Mouse (Mus musculus): ENCODE results near the gene Arvcf. TPM values are rescaled to one million over a fixed set of nuclear protein-coding genes. Genes with fewer than 3 reads are reported as not detected.
A peak's percentile ranks its signal among the peaks of the same experiment; 100 is the strongest.

The Arvcf gene
- 70.2 and 70.4 TPM in 2 replicates for polyA plus RNA-seq (2014; fragmentation: Nextera tagmentation; extraction: Ambion mirVana)

GRCm38 (mm10) chr16:18347931-18348600 is at the start of gene Arvcf, which contains the start of gene Tango2:
Gene Arvcf, plus strand, starts transcription at chr16:18348182.
Gene Tango2, minus strand, starts transcription at chr16:18348103.
- H3K9ac ChIP-seq (replicated peaks; ENCODE audit: low read length): peak within 1 kb of the TSS; percentile 82
- peak within 1 kb of the TSS; percentile 93 for H3K4me3 ChIP-seq (replicated peaks; ENCODE audit: low read depth, low read length)
- peaks cover 4% of the 10 kb centered on the region; the same call in 1 of the 2 replicates for H3K36me3 ChIP-seq (ENCODE audit: control insufficient read depth, insufficient read depth, low read length)
- DNase-seq (peak; percentile 96), ATAC-seq (ENCODE audit: low FRiP score, low TSS enrichment) (peak; percentile 88)
- no peaks in the 10 kb centered on the region for H3K9me3 ChIP-seq (ENCODE audit: control insufficient read depth, low read length)
- H3K4me2 ChIP-seq (ENCODE audit: low read length): peak within 1 kb of the TSS; percentile 73
- peak within 1 kb of the TSS; percentile 72 for H3K27ac ChIP-seq (replicated peaks; ENCODE audit: low read depth, low read length)
- H3K4me1 ChIP-seq (ENCODE audit: control insufficient read depth, insufficient read depth, low read length): peaks cover 25% of the 10 kb centered on the region
- no peaks in the 10 kb centered on the region for H3K27me3 ChIP-seq (ENCODE audit: control insufficient read depth, insufficient read depth, low read length)
- WGBS: under 1% methylated on average over 44 of the region's 44 CpGs

DNA sequence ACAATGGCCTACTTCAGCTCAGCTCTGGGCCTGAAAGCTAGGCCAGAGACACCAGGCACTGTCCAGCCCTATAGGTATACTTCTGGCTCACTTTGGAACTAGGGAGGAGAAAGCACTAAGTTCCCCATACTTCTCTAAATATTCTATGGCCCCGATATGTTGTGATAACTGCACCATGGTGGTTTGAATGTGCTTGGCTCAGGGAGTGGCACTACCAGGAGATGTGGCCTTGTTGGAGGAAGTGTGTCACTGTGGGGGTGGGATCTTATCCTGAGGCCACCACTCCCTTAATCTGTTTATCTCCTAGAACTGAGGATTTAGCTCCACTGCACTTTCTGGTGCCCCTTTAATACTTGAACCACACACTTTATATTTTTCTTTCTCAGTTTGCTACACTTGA is 39.8 kb upstream of the Arvcf start:
- no peaks in the 10 kb centered on the region for H3K9me3 ChIP-seq (ENCODE audit: control insufficient read depth, low read length)
- H3K27ac ChIP-seq (replicated peaks; ENCODE audit: low read depth, low read length): no peak overlapping the region
- 94% methylated on average over 1 of the region's 1 CpGs for WGBS
- no peak overlapping the region for H3K4me2 ChIP-seq (ENCODE audit: low read length)
- ATAC-seq (ENCODE audit: low FRiP score, low TSS enrichment): no peak
- H3K4me1 ChIP-seq (ENCODE audit: control insufficient read depth, insufficient read depth, low read length): no peaks in the 10 kb centered on the region
- H3K4me3 ChIP-seq (replicated peaks; ENCODE audit: low read depth, low read length): no peak overlapping the region
- H3K9ac ChIP-seq (replicated peaks; ENCODE audit: low read length): no peak overlapping the region
- H3K27me3 ChIP-seq (ENCODE audit: control insufficient read depth, insufficient read depth, low read length): no peaks in the 10 kb centered on the region
- DNase-seq: no peak
- peaks cover 44% of the 10 kb centered on the region for H3K36me3 ChIP-seq (ENCODE audit: control insufficient read depth, insufficient read depth, low read length)

GRCm38 (mm10) chr16:18318992-18319391 is 29.0 kb upstream of the Arvcf start:
- 91% methylated on average over 3 of the region's 3 CpGs for WGBS
- ATAC-seq (ENCODE audit: low FRiP score, low TSS enrichment) (no peak), DNase-seq (no peak)
- no peak overlapping the region for H3K4me3 ChIP-seq (replicated peaks; ENCODE audit: low read depth, low read length)
- no peak overlapping the region for H3K27ac ChIP-seq (replicated peaks; ENCODE audit: low read depth, low read length)
- no peaks in the 10 kb centered on the region for H3K9me3 ChIP-seq (ENCODE audit: control insufficient read depth, low read length)
- no peak overlapping the region for H3K4me2 ChIP-seq (ENCODE audit: low read length)
- no peaks in the 10 kb centered on the region for H3K4me1 ChIP-seq (ENCODE audit: control insufficient read depth, insufficient read depth, low read length)
- H3K36me3 ChIP-seq (ENCODE audit: control insufficient read depth, insufficient read depth, low read length): peaks cover 23% of the 10 kb centered on the region
- H3K27me3 ChIP-seq (ENCODE audit: control insufficient read depth, insufficient read depth, low read length): no peaks in the 10 kb centered on the region
- H3K9ac ChIP-seq (replicated peaks; ENCODE audit: low read length): no peak overlapping the region

- H3K4me2 ChIP-seq (ENCODE audit: low read length): no peak overlapping the region
- H3K36me3 ChIP-seq (ENCODE audit: control insufficient read depth, insufficient read depth, low read length): peaks cover 30% of the 10 kb centered on the region
- H3K27ac ChIP-seq (replicated peaks; ENCODE audit: low read depth, low read length): no peak overlapping the region
- H3K4me1 ChIP-seq (ENCODE audit: control insufficient read depth, insufficient read depth, low read length): no peaks in the 10 kb centered on the region
- WGBS: 86% methylated on average over 2 of the region's 2 CpGs
- ATAC-seq (ENCODE audit: low FRiP score, low TSS enrichment) (no peak), DNase-seq (no peak)
- no peaks in the 10 kb centered on the region for H3K9me3 ChIP-seq (ENCODE audit: control insufficient read depth, low read length)
- H3K9ac ChIP-seq (replicated peaks; ENCODE audit: low read length): no peak overlapping the region
- no peaks in the 10 kb centered on the region for H3K27me3 ChIP-seq (ENCODE audit: control insufficient read depth, insufficient read depth, low read length)
- H3K4me3 ChIP-seq (replicated peaks; ENCODE audit: low read depth, low read length): no peak overlapping the region
Observed at GRCm38 (mm10) chr16:18321443-18321842, 26.5 kb upstream of the Arvcf start.

DNA sequence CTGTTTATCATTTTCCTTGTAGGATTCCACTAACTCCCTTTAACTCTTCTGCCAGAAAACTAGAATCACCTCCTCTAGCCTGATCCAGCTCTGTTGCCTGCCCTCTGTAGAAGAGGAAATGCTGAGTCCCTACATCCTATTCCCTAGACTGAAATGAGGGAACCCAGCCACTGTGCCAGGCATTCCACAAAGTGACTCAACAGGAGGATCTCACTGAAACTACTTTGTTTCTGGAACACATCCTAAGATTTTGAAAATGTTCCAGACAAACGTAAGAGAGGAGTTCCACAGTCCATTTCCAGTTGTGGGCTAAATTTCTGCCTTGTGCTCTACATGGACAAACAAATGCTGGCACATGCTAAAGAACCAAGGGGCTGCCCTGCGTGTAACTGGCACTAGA is 24.5 kb upstream of the Arvcf start:
- Histone ChIP-seq H3K9me3 (ENCODE audit: control insufficient read depth, low read length) (no peaks in the 10 kb centered on the region), H3K4me2 (ENCODE audit: low read length) (no peak overlapping the region), H3K27ac (replicated peaks; ENCODE audit: low read depth, low read length) (no peak overlapping the region), H3K36me3 (ENCODE audit: control insufficient read depth, insufficient read depth, low read length) (peaks cover 30% of the 10 kb centered on the region), H3K4me3 (replicated peaks; ENCODE audit: low read depth, low read length) (no peak overlapping the region), H3K27me3 (ENCODE audit: control insufficient read depth, insufficient read depth, low read length) (no peaks in the 10 kb centered on the region), H3K4me1 (ENCODE audit: control insufficient read depth, insufficient read depth, low read length) (no peaks in the 10 kb centered on the region), H3K9ac (replicated peaks; ENCODE audit: low read length) (no peak overlapping the region)
- ATAC-seq (ENCODE audit: low FRiP score, low TSS enrichment) (no peak), DNase-seq (no peak)
- WGBS: 91% methylated on average over 2 of the region's 2 CpGs

- Histone ChIP-seq H3K4me2 (ENCODE audit: low read length) (no peak overlapping the region), H3K4me1 (ENCODE audit: control insufficient read depth, insufficient read depth, low read length) (no peaks in the 10 kb centered on the region), H3K9me3 (ENCODE audit: control insufficient read depth, low read length) (no peaks in the 10 kb centered on the region), H3K36me3 (ENCODE audit: control insufficient read depth, insufficient read depth, low read length) (peaks cover 30% of the 10 kb centered on the region), H3K27ac (replicated peaks; ENCODE audit: low read depth, low read length) (no peak overlapping the region), H3K27me3 (ENCODE audit: control insufficient read depth, insufficient read depth, low read length) (no peaks in the 10 kb centered on the region), H3K9ac (replicated peaks; ENCODE audit: low read length) (no peak overlapping the region), H3K4me3 (replicated peaks; ENCODE audit: low read depth, low read length) (no peak overlapping the region)
- DNase-seq (no peak), ATAC-seq (ENCODE audit: low FRiP score, low TSS enrichment) (no peak)
- WGBS: 76% methylated on average over 6 of the region's 6 CpGs
Observed at GRCm38 (mm10) chr16:18324031-18324430, 24.0 kb upstream of the Arvcf start.

DNA sequence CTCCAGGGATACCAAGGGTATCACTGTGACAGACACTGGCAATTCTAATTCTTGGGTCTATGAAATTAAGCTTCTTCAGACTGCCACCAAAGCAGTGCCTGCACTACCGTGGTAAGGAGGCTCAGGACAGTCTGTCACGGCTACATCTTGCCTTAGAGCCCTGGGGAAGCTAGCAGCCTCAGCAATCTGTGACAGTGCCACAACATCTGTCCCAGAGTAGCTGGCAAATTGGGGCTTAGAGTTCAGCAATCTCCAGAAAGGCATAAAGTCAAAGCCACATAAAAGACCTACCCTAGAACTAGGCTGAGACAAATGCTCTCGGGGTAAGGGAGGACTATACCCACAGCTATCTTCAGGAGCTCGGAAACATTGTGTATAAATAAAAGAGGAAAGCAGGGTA is 22.2 kb upstream of the Arvcf start:
- Histone ChIP-seq H3K4me3 (replicated peaks; ENCODE audit: low read depth, low read length) (no peak overlapping the region), H3K4me2 (ENCODE audit: low read length) (no peak overlapping the region), H3K27me3 (ENCODE audit: control insufficient read depth, insufficient read depth, low read length) (no peaks in the 10 kb centered on the region), H3K36me3 (ENCODE audit: control insufficient read depth, insufficient read depth, low read length) (peaks cover 26% of the 10 kb centered on the region), H3K9me3 (ENCODE audit: control insufficient read depth, low read length) (no peaks in the 10 kb centered on the region), H3K4me1 (ENCODE audit: control insufficient read depth, insufficient read depth, low read length) (no peaks in the 10 kb centered on the region), H3K9ac (replicated peaks; ENCODE audit: low read length) (no peak overlapping the region), H3K27ac (replicated peaks; ENCODE audit: low read depth, low read length) (no peak overlapping the region)
- ATAC-seq (ENCODE audit: low FRiP score, low TSS enrichment) (no peak), DNase-seq (no peak)
- WGBS: 85% methylated on average over 4 of the region's 4 CpGs

DNA sequence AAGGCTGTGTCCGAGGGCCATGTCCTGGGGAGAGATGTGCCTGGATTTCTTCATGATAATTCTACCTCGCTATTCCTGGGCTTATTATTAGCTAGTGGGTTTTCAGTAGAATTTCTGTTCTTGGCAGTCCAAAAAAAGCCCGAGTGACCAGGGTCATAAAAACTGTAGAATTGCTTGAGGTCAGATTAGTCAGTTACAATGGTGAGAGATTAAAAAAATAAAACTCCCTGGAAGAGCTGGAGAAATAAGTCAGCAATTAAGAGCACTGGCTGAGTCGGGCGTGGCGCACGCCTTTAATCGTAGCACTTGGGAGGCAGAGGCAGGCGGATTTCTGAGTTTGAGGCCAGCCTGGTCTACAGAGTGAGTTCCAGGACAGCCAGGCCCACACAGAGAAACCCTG is 20.0 kb upstream of the Arvcf start:
- no peaks in the 10 kb centered on the region for H3K27me3 ChIP-seq (ENCODE audit: control insufficient read depth, insufficient read depth, low read length)
- no peak overlapping the region for H3K4me3 ChIP-seq (replicated peaks; ENCODE audit: low read depth, low read length)
- peaks cover 16% of the 10 kb centered on the region for H3K36me3 ChIP-seq (ENCODE audit: control insufficient read depth, insufficient read depth, low read length)
- no peak overlapping the region for H3K4me2 ChIP-seq (ENCODE audit: low read length)
- DNase-seq (no peak), ATAC-seq (ENCODE audit: low FRiP score, low TSS enrichment) (no peak)
- H3K9me3 ChIP-seq (ENCODE audit: control insufficient read depth, low read length): no peaks in the 10 kb centered on the region
- H3K4me1 ChIP-seq (ENCODE audit: control insufficient read depth, insufficient read depth, low read length): no peaks in the 10 kb centered on the region
- no peak overlapping the region for H3K9ac ChIP-seq (replicated peaks; ENCODE audit: low read length)
- 93% methylated on average over 9 of the region's 9 CpGs for WGBS
- no peak overlapping the region for H3K27ac ChIP-seq (replicated peaks; ENCODE audit: low read depth, low read length)

DNA sequence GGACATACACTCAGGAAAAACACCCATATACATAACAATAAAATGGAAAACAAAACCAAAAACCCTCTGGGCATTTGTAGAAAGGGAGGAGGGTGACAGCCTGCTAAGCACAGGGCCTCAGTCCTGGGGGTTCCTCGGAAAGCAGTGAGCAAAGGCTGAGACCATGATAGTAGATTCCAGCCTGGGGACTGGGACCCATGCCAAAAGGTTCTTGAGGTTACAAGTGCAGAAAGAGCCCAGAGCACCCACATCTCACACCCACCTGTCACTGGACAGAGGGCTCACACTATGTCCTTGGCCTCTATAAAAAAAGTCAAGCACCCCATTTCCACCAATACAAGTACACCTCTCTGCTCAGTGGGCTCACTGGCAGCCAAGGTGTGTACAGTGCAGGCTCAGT is 19.5 kb upstream of the Arvcf start:
- WGBS: 81% methylated on average over 1 of the region's 1 CpGs

More for the DNA sequence above, 19.5 kb upstream of the Arvcf start:
- no peak for DNase-seq
- no peak for ATAC-seq (ENCODE audit: low FRiP score, low TSS enrichment)
- peaks cover 16% of the 10 kb centered on the region; the same call in 1 of the 2 replicates for H3K36me3 ChIP-seq (ENCODE audit: control insufficient read depth, insufficient read depth, low read length)
- H3K4me1 ChIP-seq (ENCODE audit: control insufficient read depth, insufficient read depth, low read length): no peaks in the 10 kb centered on the region
- no peaks in the 10 kb centered on the region for H3K27me3 ChIP-seq (ENCODE audit: control insufficient read depth, insufficient read depth, low read length)
- H3K4me3 ChIP-seq (replicated peaks; ENCODE audit: low read depth, low read length): no peak overlapping the region
- H3K9me3 ChIP-seq (ENCODE audit: control insufficient read depth, low read length): no peaks in the 10 kb centered on the region
- H3K9ac ChIP-seq (replicated peaks; ENCODE audit: low read length): no peak overlapping the region
- H3K27ac ChIP-seq (replicated peaks; ENCODE audit: low read depth, low read length): no peak overlapping the region
- H3K4me2 ChIP-seq (ENCODE audit: low read length): no peak overlapping the region

Data from midbrain, embryonic 14.5 days (tissue).